Mouse (Mus musculus): ENCODE measurements around the gene Olfr153. TPM values are rescaled to one million over a fixed set of nuclear protein-coding genes. Genes with fewer than 3 reads are reported as not detected.
A peak's percentile ranks its signal among the peaks of the same experiment; 100 is the strongest.
"Not testable (repeated sequence)": the region's sequence is repeated elsewhere in the genome, so short reads cannot be mapped to it uniquely, and the experiment has no call there.

The Olfr153 gene
- polyA plus RNA-seq, 2 experiments = not detected

DNA sequence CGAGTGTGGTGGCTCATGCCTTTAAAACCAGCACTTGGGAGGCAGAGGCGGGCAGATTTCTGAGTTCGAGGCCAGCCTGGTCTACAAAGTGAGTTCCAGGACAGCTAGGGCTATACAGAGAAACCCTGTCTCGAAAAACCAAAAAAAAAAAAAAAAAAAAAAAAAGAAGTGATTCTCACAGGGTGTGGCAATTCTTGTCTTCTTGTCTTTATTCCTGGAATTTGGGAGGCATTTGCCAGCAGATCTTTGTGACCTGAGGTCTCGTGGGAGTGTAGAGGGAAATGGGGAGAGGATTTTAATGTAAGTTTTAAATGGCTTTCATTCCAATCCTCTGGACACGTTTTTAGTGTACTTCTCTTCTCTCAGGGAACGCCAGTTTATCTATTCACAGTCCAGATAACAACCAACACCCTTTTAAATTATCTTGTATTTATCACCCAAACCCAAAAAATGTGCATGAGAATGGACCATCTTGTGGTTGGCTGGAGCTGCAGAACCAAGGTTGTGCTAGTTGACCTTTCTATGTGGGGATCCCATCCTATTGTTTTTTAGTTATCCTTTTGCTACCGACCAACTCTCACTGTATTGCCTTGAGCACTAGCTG lies 16.0 kb upstream of the Olfr153 start:
- no peak overlapping the region for H3K4me2 ChIP-seq (replicated peaks; ENCODE audit: low read depth, low read length, severe bottlenecking)
- H3K27me3 ChIP-seq (ENCODE audit: control insufficient read depth, insufficient read depth, low read length) = no peaks in the 10 kb centered on the region
- no peaks in the 10 kb centered on the region for H3K36me3 ChIP-seq (ENCODE audit: control insufficient read depth, insufficient read depth, low read length)
- no peak overlapping the region for H3K27ac ChIP-seq (replicated peaks; ENCODE audit: low read depth, low read length)
- no peaks in the 10 kb centered on the region for H3K9me3 ChIP-seq (ENCODE audit: control insufficient read depth, low read length)
- 78% methylated on average over 7 of the region's 8 CpGs for WGBS
- H3K4me1 ChIP-seq (ENCODE audit: control insufficient read depth, insufficient read depth, low read length) = no peaks in the 10 kb centered on the region
- ATAC-seq (ENCODE audit: low FRiP score, low read depth) = no peak
- no peak for TF ChIP-seq POLR2A (IDR thresholded peaks at IDR 0.05; ENCODE audit: borderline replicate concordance, extremely low read depth, insufficient read depth, insufficient read length)
- H3K4me3 ChIP-seq (replicated peaks; ENCODE audit: low read length) = no peak overlapping the region
- DNase-seq (ENCODE audit: low spot score) = no peak
- no peak overlapping the region for H3K9ac ChIP-seq (ENCODE audit: low read depth, low read length, severe bottlenecking)

DNA sequence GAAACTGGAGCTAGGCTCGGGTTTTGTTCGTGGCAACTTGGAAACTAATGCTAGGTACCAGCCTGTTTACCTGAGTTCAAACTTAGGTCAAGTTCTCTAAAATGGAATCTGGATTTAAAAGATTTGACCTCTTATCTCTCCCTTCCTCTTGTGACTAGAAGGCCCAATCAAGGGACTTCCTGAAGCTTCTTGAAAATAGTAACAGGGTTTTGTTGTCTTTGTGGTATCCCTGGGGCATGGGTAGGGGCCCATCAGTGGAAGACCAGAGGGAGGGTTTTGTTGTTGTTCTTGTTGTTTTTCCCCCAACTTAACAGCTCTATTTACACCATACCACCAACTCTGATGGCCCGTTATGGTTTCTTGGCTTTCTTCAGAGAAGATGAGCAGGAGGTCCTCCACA lies 15.0 kb upstream of the Olfr153 start:
- Histone ChIP-seq H3K9me3 (ENCODE audit: control insufficient read depth, low read length) (no peaks in the 10 kb centered on the region), H3K36me3 (ENCODE audit: control insufficient read depth, insufficient read depth, low read length) (no peaks in the 10 kb centered on the region), H3K27ac (replicated peaks; ENCODE audit: low read depth, low read length) (no peak overlapping the region), H3K4me2 (replicated peaks; ENCODE audit: low read depth, low read length, severe bottlenecking) (no peak overlapping the region), H3K9ac (ENCODE audit: low read depth, low read length, severe bottlenecking) (no peak overlapping the region), H3K27me3 (ENCODE audit: control insufficient read depth, insufficient read depth, low read length) (no peaks in the 10 kb centered on the region), H3K4me3 (replicated peaks; ENCODE audit: low read length) (no peak overlapping the region), H3K4me1 (ENCODE audit: control insufficient read depth, insufficient read depth, low read length) (no peaks in the 10 kb centered on the region)
- 82% methylated on average over 3 of the region's 3 CpGs for WGBS
- DNase-seq (ENCODE audit: low spot score) (no peak), ATAC-seq (ENCODE audit: low FRiP score, low read depth) (no peak)
- TF ChIP-seq POLR2A (IDR thresholded peaks at IDR 0.05; ENCODE audit: borderline replicate concordance, extremely low read depth, insufficient read depth, insufficient read length) = no peak

DNA sequence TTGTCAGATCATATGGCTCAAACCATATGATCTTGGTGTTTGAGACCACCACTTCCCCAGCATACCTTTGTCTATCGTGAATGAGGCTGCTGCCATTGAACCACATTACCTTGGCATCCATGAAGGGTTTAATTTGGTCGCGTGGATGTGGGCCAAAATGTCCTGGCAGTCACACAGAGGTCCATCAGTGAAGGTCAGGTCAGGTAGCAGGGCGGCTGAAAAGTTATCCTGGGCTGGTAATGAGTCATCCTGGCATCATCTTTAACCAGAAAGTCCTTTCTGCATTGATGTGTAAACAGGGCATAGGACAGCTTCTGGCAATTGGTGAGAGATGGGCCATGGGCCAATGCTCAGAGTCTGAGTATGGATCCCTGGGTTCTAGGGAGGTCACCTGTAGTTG lies 10.9 kb upstream of the Olfr153 start:
- H3K27me3 ChIP-seq (ENCODE audit: control insufficient read depth, insufficient read depth, low read length) = no peaks in the 10 kb centered on the region

DNA sequence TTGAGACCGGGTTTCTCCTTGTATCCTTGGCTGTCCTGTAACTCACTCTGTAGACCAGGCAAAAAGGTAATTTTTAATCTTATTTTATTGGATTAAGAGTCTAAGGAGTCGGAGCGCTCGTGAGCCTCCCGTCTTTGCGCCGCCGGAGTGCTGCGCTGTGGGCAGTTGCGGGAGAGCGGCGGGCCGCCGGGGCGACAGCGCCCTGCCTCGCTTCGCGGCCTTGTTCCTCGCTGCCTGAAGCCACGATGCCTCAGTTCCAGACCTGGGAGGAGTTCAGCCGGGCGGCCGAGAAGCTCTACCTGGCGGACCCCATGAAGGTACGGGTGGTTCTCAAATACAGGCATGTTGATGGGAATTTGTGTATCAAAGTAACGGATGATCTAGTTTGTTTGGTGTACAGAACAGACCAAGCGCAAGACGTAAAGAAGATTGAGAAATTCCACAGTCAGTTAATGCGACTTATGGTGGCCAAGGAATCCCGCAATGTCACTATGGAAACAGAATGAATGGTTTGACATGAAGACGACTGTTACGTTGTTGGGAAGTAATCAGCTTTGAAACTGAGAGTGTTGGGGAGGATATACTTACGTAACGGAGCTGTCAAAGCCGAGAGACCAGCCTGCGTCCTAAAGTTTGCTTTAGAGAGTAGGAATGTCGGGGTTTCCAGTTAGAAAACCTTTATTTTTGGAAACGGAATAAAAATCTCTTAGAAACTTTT lies 5.5 kb upstream of the Olfr153 start:
- H3K4me1 ChIP-seq (ENCODE audit: control insufficient read depth, insufficient read depth, low read length); H3K27me3 ChIP-seq (ENCODE audit: control insufficient read depth, insufficient read depth, low read length); H3K36me3 ChIP-seq (ENCODE audit: control insufficient read depth, insufficient read depth, low read length); H3K9ac ChIP-seq (ENCODE audit: low read depth, low read length, severe bottlenecking); H3K9me3 ChIP-seq (ENCODE audit: control insufficient read depth, low read length); ATAC-seq (ENCODE audit: low FRiP score, low read depth); DNase-seq (ENCODE audit: low spot score); H3K27ac ChIP-seq (replicated peaks; ENCODE audit: low read depth, low read length): not testable (repeated sequence)
- H3K4me3 ChIP-seq (replicated peaks; ENCODE audit: low read length) = peak overlapping the region; percentile 16; the same call in 1 of the 2 replicates
- WGBS = 34% methylated on average over 38 of the region's 39 CpGs
- peak overlapping the region; percentile 30; the same call in 1 of the 2 replicates for H3K4me2 ChIP-seq (replicated peaks; ENCODE audit: low read depth, low read length, severe bottlenecking)

More for the DNA sequence above, 10.9 kb upstream of the Olfr153 start:
- 86% methylated on average over 4 of the region's 4 CpGs for WGBS
- Histone ChIP-seq H3K9ac (ENCODE audit: low read depth, low read length, severe bottlenecking) (no peak overlapping the region), H3K9me3 (ENCODE audit: control insufficient read depth, low read length) (no peaks in the 10 kb centered on the region), H3K4me1 (ENCODE audit: control insufficient read depth, insufficient read depth, low read length) (no peaks in the 10 kb centered on the region), H3K36me3 (ENCODE audit: control insufficient read depth, insufficient read depth, low read length) (no peaks in the 10 kb centered on the region), H3K27ac (replicated peaks; ENCODE audit: low read depth, low read length) (no peak overlapping the region), H3K4me3 (replicated peaks; ENCODE audit: low read length) (no peak overlapping the region), H3K4me2 (replicated peaks; ENCODE audit: low read depth, low read length, severe bottlenecking) (no peak overlapping the region)
- ATAC-seq (ENCODE audit: low FRiP score, low read depth) (no peak), DNase-seq (ENCODE audit: low spot score) (no peak)
- TF ChIP-seq POLR2A (IDR thresholded peaks at IDR 0.05; ENCODE audit: borderline replicate concordance, extremely low read depth, insufficient read depth, insufficient read length) = no peak

DNA sequence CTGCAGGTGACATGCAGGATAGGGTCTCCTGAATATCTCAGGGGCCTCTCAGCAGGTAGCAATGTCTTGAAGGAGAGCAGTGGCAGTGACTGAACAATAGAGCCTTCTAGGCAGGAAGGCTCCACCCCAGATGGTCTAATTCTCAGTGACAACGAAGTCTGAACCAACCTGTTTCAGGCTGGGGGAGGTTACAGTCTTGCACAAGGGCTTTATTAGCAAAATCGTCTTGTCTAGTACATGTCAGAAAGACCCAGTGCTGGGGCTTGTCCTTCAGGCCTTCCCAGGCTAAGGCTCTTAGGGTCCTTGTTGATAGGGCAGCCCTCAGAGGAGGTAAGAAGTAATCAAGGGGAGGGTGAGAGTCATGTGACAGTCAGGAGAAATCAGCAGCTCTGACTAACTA lies 3.2 kb downstream of the Olfr153 start:
- H3K4me2 ChIP-seq (replicated peaks; ENCODE audit: low read depth, low read length, severe bottlenecking) = no peak overlapping the region
- no peak overlapping the region for H3K9ac ChIP-seq (ENCODE audit: low read depth, low read length, severe bottlenecking)
- no peaks in the 10 kb centered on the region for H3K4me1 ChIP-seq (ENCODE audit: control insufficient read depth, insufficient read depth, low read length)
- DNase-seq (ENCODE audit: low spot score) (no peak), ATAC-seq (ENCODE audit: low FRiP score, low read depth) (no peak)
- H3K4me3 ChIP-seq (replicated peaks; ENCODE audit: low read length) = no peak overlapping the region
- no peaks in the 10 kb centered on the region for H3K9me3 ChIP-seq (ENCODE audit: control insufficient read depth, low read length)
- whole genome bisulfite sequencing = 64% methylated on average over 2 of the region's 2 CpGs
- no peaks in the 10 kb centered on the region for H3K36me3 ChIP-seq (ENCODE audit: control insufficient read depth, insufficient read depth, low read length)
- H3K27ac ChIP-seq (replicated peaks; ENCODE audit: low read depth, low read length) = no peak overlapping the region
- H3K27me3 ChIP-seq (ENCODE audit: control insufficient read depth, insufficient read depth, low read length) = no peaks in the 10 kb centered on the region
- no peak for TF ChIP-seq POLR2A (IDR thresholded peaks at IDR 0.05; ENCODE audit: borderline replicate concordance, extremely low read depth, insufficient read depth, insufficient read length)
